Mouse (Mus musculus): ENCODE measurements around the gene Mrpl14. TPM values are rescaled to one million over a fixed set of nuclear protein-coding genes. Genes with fewer than 3 reads are reported as not detected.

The Mrpl14 gene
- total RNA-seq, 2 experiments from 2014 or later, result 46.8 to 47.1 TPM

GRCm38 (mm10) chr17:45709829-45710228, 23.7 kb downstream of the Mrpl14 start:
- intact Hi-C loops (cut with DNase I), result no loop called here
- no peak for DNase-seq (ENCODE audit: extremely low spot score in 1 of 2, low spot score in 2 of 2)

DNA sequence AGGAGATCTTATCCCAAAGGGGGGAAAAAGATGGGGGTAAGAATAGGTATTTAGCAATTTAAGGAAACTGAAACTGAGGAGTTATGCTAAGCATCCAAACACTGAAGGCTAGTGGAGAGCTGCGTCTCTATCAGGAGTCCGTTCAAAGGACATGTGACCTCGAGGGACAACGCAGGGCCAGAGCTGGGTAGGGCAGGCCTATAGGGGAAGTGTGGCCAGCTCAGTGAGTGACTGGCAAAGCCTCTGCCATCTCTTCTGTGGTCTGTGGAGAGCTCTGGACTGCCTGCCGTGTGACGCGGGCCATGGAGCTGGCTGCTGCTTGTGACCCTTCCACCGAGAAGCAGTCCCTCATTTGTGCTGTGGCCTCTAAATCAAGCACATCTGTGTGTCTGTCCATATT, 24.3 kb downstream of the Mrpl14 start:
- intact Hi-C loops (cut with DNase I), result no loop called here

GRCm38 (mm10) chr17:45711525-45711924, 25.4 kb downstream of the Mrpl14 start:
- intact Hi-C loops (cut with DNase I), result no loop called here
- DNase-seq (ENCODE audit: extremely low spot score in 1 of 2, low spot score in 2 of 2), result no peak

More for the DNA sequence above, 24.3 kb downstream of the Mrpl14 start:
- DNase-seq (ENCODE audit: extremely low spot score in 1 of 2, low spot score in 2 of 2), result no peak

DNA sequence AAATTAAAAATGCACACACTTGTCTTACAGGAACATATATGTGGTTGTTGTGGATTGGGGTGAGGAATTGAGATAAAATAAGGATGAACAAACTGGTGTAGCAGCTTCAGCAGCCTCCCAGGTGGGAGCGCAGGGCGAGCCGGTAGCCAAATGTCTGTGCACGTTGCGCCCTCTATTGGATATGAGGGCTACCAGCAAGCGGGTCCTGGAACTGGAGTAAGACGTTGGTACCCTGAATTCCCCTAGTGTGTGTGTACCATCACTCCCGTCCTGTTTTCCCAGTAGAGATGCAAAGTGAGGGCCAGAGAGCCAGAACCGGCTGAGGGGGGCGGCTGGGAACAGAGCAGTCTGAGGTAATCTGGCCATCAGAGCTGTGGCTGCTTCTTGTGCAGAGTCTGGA, 32.2 kb downstream of the Mrpl14 start:
- peak; percentile 79 to 80 for DNase-seq (ENCODE audit: extremely low spot score in 1 of 2, low spot score in 2 of 2)
- intact Hi-C loops (cut with DNase I), result loop anchor here (2.0 kb wide), 1 partner anchor 56 kb away; no protein-coding TSS in a partner anchor

- intact Hi-C loops (cut with DNase I), result loop anchor here (5.0 kb wide), 1 partner anchor 47 kb away; no protein-coding TSS in a partner anchor
Observed at GRCm38 (mm10) chr17:45723732-45724573, 37.8 kb downstream of the Mrpl14 start.

GRCm38 (mm10) chr17:45724574-45724921, 38.4 kb downstream of the Mrpl14 start:
- intact Hi-C loops (cut with DNase I), result loop anchor here (5.0 kb wide), 1 partner anchor 47 kb away; no protein-coding TSS in a partner anchor
- no peak for DNase-seq (ENCODE audit: extremely low spot score in 1 of 2, low spot score in 2 of 2)

More at GRCm38 (mm10) chr17:45723732-45724573, 37.8 kb downstream of the Mrpl14 start:
- DNase-seq (ENCODE audit: extremely low spot score in 1 of 2, low spot score in 2 of 2), result peak; percentile 77 to 83

DNA sequence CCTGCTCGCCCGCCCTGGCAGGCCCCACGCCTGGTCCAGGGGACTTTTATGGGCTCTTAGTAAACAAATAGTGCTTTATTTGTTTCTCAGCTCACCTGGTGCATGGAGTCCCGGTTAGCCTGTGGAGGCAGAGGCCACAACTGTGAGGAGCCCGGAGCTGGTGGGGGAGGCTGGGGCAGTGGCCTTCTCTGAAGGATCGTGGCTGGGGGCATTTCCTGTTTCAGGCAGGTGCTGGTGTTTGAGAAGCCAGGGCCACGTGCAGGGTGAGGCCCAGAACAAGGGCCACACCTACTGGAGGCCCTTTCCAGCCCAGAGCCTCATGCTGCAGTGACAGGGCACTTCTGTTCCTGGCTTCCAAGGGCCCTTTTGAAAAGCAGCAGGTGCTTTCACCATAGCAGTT, 40.1 kb downstream of the Mrpl14 start:
- DNase-seq (ENCODE audit: extremely low spot score in 1 of 2, low spot score in 2 of 2), result no peak
- intact Hi-C loops (cut with DNase I), result no loop called here

DNA sequence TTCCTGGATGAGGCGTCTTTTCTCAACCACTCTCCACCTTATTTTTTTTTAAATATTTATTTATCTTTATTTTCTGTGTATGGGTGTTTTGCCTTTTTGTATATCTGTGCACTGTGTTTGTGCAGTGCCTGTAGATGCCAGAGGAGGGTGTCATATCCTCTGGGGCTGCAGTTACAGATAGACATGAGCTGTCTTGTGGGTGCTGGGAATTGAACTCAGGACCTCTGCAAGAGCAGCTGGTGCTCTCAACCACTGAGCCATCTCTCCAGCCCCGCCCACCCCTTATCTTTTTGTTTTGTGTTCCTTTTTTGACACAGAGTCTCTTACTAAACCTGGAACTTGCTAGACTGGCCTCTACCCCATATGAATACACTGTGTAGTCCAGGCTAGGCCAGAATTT, 41.4 kb downstream of the Mrpl14 start:
- intact Hi-C loops (cut with DNase I), result no loop called here
- DNase-seq (ENCODE audit: extremely low spot score in 1 of 2, low spot score in 2 of 2), result no peak

- no peak for DNase-seq (ENCODE audit: extremely low spot score in 1 of 2, low spot score in 2 of 2)
- intact Hi-C loops (cut with DNase I), result no loop called here
Observed at GRCm38 (mm10) chr17:45727983-45728723, 42.0 kb downstream of the Mrpl14 start.

DNA sequence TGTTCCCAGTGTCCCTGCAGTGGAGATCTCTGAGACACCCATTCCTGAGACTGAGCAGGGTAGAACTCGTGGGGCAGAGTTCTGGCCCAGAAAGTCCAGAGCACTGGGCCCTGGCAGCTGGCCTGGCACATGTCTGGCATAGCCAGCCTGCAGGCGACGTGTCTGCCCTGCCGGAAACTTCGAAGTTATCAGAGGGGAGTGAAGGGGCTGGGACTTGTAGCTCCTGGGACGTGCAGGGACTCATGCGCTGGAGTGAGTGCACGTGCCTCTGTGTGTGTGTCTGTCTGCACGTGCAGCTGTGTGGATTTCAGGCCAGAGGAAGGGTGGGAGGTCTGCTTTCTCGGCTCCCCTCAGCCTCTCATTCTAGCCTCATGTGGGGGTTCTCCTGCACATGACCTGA, 43.3 kb downstream of the Mrpl14 start:
- peak in 1 of 2 experiments; percentile 23 for DNase-seq (ENCODE audit: extremely low spot score in 1 of 2, low spot score in 2 of 2)
- intact Hi-C loops (cut with DNase I), result no loop called here

DNA sequence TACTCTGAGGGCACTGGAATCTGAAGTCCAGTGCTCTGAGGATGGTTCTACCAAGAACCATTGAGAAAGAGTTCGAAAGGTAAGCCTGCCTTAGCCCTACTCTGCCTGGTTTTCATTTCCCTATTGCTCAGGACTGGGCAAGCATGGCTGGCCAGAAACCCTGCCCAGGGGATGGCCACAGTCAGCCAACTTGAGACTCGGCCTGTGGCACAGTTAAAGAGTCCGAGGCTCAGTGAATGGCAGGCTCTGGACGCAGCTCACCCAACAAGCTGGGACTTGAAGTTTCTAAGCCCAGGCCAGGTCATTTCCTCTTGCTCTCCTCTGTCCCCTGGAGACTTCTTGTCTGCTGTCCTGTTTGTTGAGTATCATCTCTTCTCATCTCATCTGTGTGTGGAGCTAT, 44.6 kb downstream of the Mrpl14 start:
- intact Hi-C loops (cut with DNase I), result loop anchor here (1.0 to 10.0 kb wide), 3 partner anchors 302 to 434 kb away; partner anchors contain the start of genes Gtpbp2 and Vegfa
- no peak for DNase-seq (ENCODE audit: extremely low spot score in 1 of 2, low spot score in 2 of 2)

- peak; percentile 84 to 86 for DNase-seq (ENCODE audit: extremely low spot score in 1 of 2, low spot score in 2 of 2)
- intact Hi-C loops (cut with DNase I), result loop anchor here (1.0 to 10.0 kb wide), 3 partner anchors 301 to 433 kb away; partner anchors contain the start of genes Gtpbp2 and Vegfa
Observed at GRCm38 (mm10) chr17:45731172-45731864, 45.2 kb downstream of the Mrpl14 start.

GRCm38 (mm10) chr17:45733038-45733734, 47.1 kb downstream of the Mrpl14 start:
- intact Hi-C loops (cut with DNase I), result loop anchor here (10.0 kb wide), 1 partner anchor 432 kb away; the partner anchor contains the start of gene Gtpbp2
- DNase-seq (ENCODE audit: extremely low spot score in 1 of 2, low spot score in 2 of 2), result peak in 1 of 2 experiments; percentile 69

DNA sequence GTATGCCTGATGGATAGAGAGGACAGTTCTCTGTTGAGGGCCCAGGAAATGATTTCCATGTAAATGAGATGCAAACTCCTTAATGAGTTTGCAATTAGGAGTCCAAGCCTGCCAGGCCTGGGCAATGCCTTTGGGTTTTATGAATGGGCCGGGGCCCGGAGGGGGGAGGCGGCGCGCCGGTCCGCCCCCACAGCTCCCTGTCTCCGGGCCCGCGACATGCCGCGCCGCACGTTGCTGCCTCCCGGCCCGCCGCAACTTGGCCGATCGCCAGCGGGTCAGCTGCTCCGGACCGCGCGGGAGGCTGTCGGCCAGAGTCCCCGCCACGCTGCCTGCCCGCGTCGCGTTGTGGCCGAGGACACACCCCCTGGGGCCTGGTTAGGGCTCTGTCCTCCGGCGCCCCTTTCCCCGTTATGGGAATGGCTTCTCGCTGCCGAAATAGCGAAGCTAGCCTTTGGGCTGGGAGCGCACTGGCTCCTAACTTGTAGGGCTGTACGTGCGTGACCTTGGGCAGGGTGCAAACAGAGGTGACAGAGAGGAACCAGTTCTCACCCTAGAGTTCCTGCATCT, 47.7 kb downstream of the Mrpl14 start, which contains the start of gene 1600014C23Rik:
Gene 1600014C23Rik (minus strand): TSS at position 110 of the 567 bp plus-strand sequence.
- peak; percentile 79 to 92 for DNase-seq (ENCODE audit: extremely low spot score in 1 of 2, low spot score in 2 of 2)
- intact Hi-C loops (cut with DNase I), result loop anchor here (10.0 kb wide), 1 partner anchor 431 kb away; the partner anchor contains the start of gene Gtpbp2

GRCm38 (mm10) chr17:45734333-45734732, 48.2 kb downstream of the Mrpl14 start:
- intact Hi-C loops (cut with DNase I), result loop anchor here (10.0 kb wide), 1 partner anchor 430 kb away; the partner anchor contains the start of gene Gtpbp2

GRCm38 (mm10) chr17:45734881-45735280, 48.8 kb downstream of the Mrpl14 start:
- peak in 1 of 2 experiments; percentile 49 for DNase-seq (ENCODE audit: extremely low spot score in 1 of 2, low spot score in 2 of 2)

More at GRCm38 (mm10) chr17:45734333-45734732, 48.2 kb downstream of the Mrpl14 start:
- DNase-seq (ENCODE audit: extremely low spot score in 1 of 2, low spot score in 2 of 2), result no peak

More at GRCm38 (mm10) chr17:45734881-45735280, 48.8 kb downstream of the Mrpl14 start:
- intact Hi-C loops (cut with DNase I), result loop anchor here (10.0 kb wide), 1 partner anchor 430 kb away; the partner anchor contains the start of gene Gtpbp2

Data from left cerebral cortex, postnatal 10 days (tissue).